Mouse (Mus musculus) heart, postnatal 4 days (tissue): ENCODE measurements at regions not wholly inside any gene's neighbourhood (a gene's known extent, or its start where the extent isn't known, plus 50 kb on each side); places are given as distances from the start of the nearest gene placed in this dataset.

ENCODE experiments used
- DNase-seq: peaks from one replicate; pipeline ENCODE4 v3.0.0; 2021

GRCm38 (mm10) chr17:88174242-88174679, 109.2 kb upstream of the Fbxo11 start:
- DNase-seq = peak; percentile 32

GRCm38 (mm10) chr17:88175951-88176623, 111.0 kb upstream of the Fbxo11 start:
- DNase-seq = no peak

DNA sequence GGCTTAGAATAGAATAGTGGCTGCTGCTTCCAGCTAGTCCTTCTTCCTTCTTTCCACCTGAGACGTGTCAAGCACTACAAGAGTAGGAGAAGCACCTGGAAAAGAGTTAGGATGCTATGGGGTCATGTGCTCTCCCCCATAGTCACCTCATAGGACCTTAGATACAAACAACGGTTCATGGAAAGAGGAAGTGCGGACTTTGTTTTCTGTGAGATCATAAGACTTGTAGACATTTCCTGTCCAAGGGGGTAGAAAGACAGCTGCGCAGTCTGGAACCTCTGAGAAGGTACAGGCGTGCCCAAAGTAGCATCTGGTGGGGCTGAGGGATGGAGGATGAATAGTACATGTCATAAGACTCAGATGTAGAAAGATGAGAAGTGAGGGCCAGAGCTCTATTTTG, 125.6 kb upstream of the Fbxo11 start:
- DNase-seq = no peak

DNA sequence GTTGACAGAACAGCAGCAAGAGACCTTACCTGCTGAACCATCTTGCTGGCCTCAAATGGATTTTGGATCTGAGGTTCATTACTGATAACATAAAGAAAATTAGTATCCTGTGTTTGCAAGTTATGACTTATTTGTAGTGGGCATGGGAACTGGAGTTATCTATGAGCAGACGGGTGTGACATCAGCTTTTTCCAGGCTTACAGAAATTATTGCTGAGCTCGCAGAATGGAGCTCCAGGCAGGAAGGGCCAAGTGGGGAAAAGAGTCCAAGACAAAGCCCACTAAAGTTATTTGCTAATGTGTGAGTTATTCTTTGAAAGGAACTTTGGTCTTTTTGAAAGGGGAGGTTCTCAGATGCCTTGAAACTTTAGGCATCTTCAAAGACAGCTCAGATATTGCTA, 126.4 kb upstream of the Fbxo11 start:
- no peak for DNase-seq

GRCm38 (mm10) chr17:88191930-88192807, 127.1 kb upstream of the Fbxo11 start:
- no peak for DNase-seq

- no peak for DNase-seq
These were observed 129.6 kb upstream of the Fbxo11 start for GRCm38 (mm10) chr17:88194693-88195092.

GRCm38 (mm10) chr17:88195303-88195702, 130.2 kb upstream of the Fbxo11 start:
- DNase-seq = no peak

- no peak for DNase-seq
These were observed 130.8 kb upstream of the Fbxo11 start for GRCm38 (mm10) chr17:88195893-88196292.

DNA sequence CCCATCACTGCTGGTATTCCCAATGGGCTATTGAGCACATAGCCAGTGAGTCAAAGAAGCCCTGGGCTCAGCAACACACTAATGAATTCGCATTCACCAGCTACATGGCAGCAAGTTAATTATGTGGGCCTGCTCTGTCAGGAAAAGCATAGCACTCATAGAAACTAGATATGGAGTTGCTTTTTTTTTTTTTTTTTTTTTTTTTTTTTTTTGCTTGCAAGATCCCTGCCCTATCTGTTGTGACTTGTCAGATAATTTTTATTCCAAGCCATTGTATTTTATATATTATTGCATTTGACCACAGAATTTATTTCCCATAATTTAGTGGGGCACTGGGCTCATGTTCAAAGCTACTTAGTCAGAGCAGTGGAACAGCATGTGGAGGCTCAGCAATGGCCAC, 131.2 kb upstream of the Fbxo11 start:
- DNase-seq = no peak

GRCm38 (mm10) chr17:88197381-88197780, 132.3 kb upstream of the Fbxo11 start:
- peak; percentile 38 for DNase-seq

DNA sequence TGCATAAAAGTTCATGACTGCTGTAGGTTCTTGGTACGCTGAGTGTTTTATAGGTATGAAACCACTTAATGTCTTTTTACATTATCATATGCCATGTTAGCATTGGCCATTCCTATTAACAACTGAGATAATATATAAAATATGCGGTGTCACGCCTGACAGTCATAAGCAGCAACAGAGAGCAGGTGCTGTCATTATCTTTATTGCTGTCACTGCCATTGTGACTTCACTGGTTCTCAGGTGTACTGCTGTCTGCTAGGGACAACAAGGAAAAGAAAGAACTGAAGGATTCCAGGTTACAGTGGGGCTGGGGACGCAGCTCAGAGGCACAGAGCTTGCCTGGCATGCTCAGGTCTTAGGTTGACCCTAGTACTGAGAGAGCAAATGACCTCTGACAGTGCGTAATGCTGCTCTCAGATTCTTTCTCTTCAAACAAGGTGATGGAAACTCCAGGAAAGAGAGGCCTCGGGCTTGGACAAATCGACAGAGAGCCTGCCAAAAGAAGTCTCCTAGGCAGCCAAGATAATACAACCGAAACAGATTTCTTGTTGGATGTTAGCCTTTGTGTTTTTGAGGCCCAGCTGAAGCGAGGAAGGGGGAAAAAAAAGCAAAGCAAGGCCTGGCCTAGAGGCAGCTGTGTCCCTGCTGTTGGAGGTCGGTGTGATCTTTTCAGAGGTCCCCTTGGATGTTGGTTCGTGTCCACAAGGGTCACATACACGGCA, 136.3 kb upstream of the Fbxo11 start:
- DNase-seq = no peak

DNA sequence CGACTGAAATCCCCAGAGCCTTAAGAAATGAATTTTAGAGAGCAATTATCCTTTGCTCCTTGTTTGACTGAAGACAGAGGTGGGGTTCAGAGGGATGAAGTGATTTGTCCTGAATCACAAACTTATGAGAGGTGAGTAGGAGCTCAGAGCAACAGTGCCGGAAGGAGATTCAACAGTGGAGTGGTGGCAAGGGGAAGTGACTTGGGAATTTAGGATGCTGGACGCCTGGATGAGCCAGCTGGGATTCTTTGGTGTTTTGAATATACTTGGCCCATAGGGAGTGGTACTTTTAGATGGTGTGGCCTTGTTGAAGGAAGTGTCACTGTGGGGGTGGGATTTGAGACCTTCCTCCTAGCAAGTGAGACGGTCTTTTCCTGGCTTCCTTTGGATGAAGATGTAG, 137.1 kb upstream of the Fbxo11 start:
- no peak for DNase-seq

GRCm38 (mm10) chr17:88209565-88209964, 144.5 kb upstream of the Fbxo11 start:
- DNase-seq = no peak

DNA sequence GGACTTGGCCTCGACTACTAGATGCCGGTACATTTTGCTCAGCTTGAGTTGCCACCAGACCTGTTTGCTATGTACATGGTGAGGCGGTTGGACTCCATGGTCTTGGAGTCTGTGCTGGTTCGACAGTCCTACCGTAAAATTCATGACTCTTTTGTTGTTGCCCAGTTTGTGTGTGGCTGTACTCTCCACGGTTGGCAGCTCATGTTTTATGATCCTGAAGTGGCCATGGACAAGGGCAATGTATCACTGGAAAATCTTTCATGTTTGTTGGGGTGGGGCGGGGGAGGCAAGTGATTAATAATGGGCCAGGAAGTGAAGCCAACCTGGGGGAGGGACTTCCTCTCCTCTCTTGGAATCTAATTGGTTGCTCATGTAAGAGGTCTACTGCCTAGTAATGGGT, 147.0 kb upstream of the Fbxo11 start:
- no peak for DNase-seq

- no peak for DNase-seq
These were observed 149.7 kb upstream of the Fbxo11 start for GRCm38 (mm10) chr17:88214746-88215145.

GRCm38 (mm10) chr17:88222379-88222955, 157.4 kb upstream of the Fbxo11 start:
- DNase-seq = no peak

DNA sequence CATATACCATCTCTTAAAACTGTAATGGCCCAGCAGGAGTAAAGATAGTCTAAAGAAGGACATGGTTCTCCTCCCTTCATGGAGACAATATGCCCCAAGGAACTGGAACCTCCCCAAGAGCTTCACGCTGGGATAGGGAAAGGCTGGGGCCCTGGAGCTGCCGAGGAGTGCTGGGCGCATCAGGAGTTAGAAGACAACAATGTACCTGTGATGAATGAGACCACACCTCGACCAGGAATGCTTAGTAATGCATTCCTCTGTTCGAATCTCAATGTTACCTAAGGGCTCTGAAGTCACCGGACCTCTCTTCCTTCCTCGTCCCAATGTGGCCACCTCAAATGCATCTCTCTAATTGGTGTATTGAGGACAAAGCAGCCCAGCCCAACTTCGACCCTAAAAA, 175.4 kb upstream of the Fbxo11 start:
- no peak for DNase-seq

DNA sequence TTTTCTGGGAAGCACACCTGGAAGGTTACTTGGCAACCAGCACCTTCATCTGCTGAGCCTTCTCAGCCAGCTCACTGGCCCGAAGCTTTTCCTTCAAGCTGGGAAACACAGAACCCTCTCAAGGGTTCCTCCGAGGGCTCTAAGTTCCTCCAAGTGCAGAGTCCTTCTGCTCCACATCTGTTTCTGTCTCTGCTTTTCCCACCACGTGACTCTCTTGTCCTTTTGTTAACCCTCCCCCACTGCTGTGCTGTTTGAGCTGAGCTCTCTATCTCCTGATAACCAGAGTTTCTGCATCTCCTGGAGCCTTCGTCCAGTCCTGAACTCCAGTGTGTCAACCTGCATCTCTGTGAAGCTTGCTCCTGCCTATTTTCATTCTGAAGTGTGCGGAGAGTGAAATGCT, 183.5 kb upstream of the Fbxo11 start:
- DNase-seq = no peak

DNA sequence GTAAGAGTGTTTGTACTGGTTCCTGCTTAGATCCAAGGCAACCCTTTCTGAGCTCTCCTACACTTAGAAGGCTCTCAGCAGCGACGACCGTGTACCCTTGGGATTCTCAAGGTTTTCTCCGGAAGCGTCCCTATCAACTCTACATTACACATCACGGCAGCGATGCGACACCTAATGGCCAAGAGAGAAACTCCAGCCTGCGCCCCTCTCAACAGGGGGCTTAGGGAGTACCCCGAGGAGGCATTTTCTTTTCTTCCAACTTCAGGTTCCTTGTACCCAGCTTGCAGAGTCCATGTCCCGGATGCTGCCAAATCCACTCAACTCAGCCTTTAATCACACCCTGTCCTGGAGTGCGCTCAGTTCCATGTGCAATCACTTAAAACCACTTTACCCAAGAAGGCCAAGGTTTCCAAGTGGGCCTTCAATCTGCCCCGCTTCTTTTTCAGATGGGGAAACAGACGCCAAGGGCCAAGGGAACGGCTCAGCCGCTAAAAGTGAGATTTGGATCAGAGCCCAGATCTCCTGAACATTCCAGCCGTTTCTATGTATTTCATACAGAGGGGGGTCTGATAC, 186.9 kb upstream of the Fbxo11 start:
- DNase-seq = peak; percentile 72

- peak; percentile 86 for DNase-seq
These were observed 184.5 kb upstream of the Foxn2 start for GRCm38 (mm10) chr17:88255744-88256598.
